Mouse (Mus musculus) kidney, adult 8-10 months (tissue): ENCODE data around the gene Ahctf1.

ENCODE experiments used
- DNase-seq, 2 experiments: peaks; one replicate each; pipeline ENCODE4 v3.0.0; 2022

The Ahctf1 gene

DNA sequence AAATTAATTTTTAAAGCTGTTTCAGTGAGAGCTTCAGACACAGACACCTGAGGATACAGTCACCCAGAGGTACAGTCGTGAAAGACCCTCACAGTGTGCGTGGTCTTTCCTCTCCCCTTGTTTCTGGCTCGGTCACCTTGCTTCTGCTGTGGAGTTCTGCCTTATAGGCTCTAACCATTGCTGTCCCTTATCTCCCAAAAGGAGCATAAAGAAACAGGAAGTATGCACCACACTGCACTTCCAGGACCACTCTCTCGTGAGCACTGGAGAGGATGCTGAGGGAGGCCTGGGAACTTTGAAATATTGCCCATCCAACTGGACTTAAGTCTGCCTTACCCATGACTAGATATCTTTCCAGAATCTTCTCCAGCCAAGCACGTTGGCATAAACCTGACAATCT lies 92.7 kb downstream of the Ahctf1 start:
- DNase-seq = no peak

DNA sequence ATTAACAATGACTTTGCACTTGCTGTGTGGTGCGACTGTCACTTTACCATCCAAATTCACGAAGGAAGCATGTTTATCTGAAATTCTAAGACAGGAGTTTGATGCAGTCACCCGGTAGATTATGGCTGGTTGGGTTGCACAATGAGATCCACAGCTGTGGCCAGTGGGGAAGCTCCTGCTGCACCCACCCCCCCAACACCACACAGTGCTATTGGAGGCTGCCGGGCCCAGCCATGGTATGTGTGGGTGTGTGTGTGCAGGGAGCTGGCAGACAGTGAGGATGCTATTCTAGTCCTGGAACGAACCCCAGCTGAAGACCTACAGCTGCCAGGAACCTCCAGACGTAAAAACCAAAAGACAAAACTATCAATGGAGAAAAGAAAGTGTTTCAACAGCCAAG lies 94.1 kb downstream of the Ahctf1 start:
- DNase-seq = no peak

DNA sequence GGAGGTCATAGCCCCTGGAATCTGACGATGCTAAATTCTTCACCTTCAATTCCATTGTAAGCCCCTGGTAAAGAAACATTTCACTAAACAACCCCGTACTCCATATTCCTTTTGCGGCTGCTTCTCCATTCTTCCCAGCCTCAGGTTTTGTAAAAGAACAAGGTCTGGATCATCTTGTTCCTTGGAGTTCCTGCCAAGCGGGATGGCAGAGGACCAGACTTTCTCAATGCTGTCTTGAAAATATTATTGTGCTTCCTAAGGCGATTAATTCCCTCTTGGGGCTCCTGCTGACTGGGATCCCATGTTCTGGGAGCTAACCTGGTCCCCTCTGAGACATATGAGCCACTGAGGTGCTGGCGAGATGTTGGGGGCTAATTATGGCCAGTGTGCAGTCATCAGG lies 98.3 kb downstream of the Ahctf1 start:
- no peak for DNase-seq

DNA sequence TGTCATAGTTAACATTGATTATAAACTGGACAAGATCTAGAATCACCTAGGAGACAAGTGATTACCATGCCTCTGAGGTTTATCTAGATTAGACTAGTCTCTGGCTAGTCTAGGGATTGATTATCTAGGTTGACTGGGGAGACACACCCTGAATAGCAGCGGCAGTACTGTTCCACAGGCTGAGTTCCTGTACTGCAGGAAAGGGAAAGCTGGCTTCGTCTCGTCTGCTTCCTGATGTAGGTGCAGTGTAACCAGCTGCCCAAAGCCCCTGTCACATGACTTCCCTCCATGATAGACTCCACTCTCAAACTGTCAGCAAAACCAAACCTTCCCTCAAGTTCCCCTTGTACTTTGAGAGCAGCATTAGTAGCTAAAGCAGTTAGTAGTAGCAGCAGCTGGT lies 99.3 kb downstream of the Ahctf1 start:
- DNase-seq = no peak
